Mouse (Mus musculus) bone marrow, adult 2 months (tissue): Measurements from ENCODE around the gene Sdccag8.

ENCODE experiments used
- CTCF ChIP-seq: fragments of 200-500 bp; IDR thresholded peaks from 2 replicates; pipeline ENCODE4 v1.5.1; 2011; ENCODE audit warnings: low read length, control low read depth; ENCODE audit not compliant: control insufficient read depth, insufficient read depth
- POLR2A ChIP-seq: fragments of 200-500 bp; IDR thresholded peaks from 2 replicates; pipeline ENCODE4 v1.6.1; 2011; ENCODE audit warnings: low read depth, mild to moderate bottlenecking, control low read depth, low read length, borderline replicate concordance; ENCODE audit not compliant: control insufficient read depth

DNA sequence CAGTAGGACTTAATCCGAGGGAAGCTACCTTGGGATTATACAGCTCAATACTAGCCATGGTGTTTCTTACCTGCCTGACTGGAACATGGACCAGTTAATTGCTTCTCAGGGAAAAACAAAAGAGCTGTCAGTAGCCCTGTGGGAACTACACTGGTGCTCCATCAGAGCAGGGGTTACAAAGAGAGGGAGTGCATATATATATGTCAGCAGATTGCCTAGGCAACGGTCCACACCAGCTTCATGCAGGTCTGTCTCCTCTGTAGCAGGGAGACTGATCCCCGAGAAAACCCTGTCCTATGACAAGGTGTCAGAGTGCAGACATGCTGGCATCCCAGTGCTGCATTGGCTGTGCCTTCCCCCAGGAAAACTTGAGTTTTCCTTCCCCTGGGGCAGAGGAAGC lies 195.6 kb downstream of the Sdccag8 start:
- TF ChIP-seq CTCF (no peak), POLR2A (no peak)
